Mouse (Mus musculus) intestine, postnatal 0 days (tissue): ENCODE measurements at regions not wholly inside any gene's neighbourhood (a gene's known extent, or its start where the extent isn't known, plus 50 kb on each side); places are given as distances from the start of the nearest gene placed in this dataset.

ENCODE experiments used
- ATAC-seq: fragments of 200-750 bp; cut with Nextera tagmentation; 2 replicates; pipeline ENCODE4 v1.8.0; 2017; ENCODE audit warnings: mild to moderate bottlenecking, moderate TSS enrichment, moderate library complexity
- H3K27ac ChIP-seq: fragments of 300-500 bp; sonication (generic); 2 replicates; pipeline ENCODE4 v1.5.1; 2014; ENCODE audit warnings: mild to moderate bottlenecking, low read depth, low read length, moderate library complexity
- H3K27me3 ChIP-seq: fragments of 300-500 bp; sonication (generic); replicated peaks from 2 replicates; pipeline ENCODE4 v1.6.1; 2014; ENCODE audit warnings: low read length, mixed read lengths; ENCODE audit not compliant: control insufficient read depth, insufficient read depth
- H3K36me3 ChIP-seq: fragments of 300-500 bp; sonication (generic); 2 replicates; pipeline ENCODE4 v1.6.1; 2014; ENCODE audit warnings: mild to moderate bottlenecking, moderate library complexity; ENCODE audit not compliant: control insufficient read depth, insufficient read depth
- H3K4me1 ChIP-seq: fragments of 300-500 bp; sonication (generic); replicated peaks from 2 replicates; pipeline ENCODE4 v1.6.1; 2014; ENCODE audit warnings: antibody characterized with exemption, low read length, mixed read lengths; ENCODE audit not compliant: control insufficient read depth, insufficient read depth
- H3K4me2 ChIP-seq: fragments of 300-500 bp; sonication (generic); replicated peaks from 2 replicates; pipeline ENCODE4 v1.6.1; 2014; ENCODE audit warnings: low read depth, mild to moderate bottlenecking, moderate library complexity
- H3K4me3 ChIP-seq: fragments of 300-500 bp; sonication (generic); 2 replicates; pipeline ENCODE4 v1.5.1; 2014; ENCODE audit warnings: low read depth, low read length
- H3K9ac ChIP-seq: fragments of 300-500 bp; sonication (generic); 2 replicates; pipeline ENCODE4 v1.6.1; 2014; ENCODE audit warnings: mild to moderate bottlenecking, low read depth, low read length
- H3K9me3 ChIP-seq: fragments of 300-500 bp; sonication (generic); 2 replicates; pipeline ENCODE4 v1.6.1; 2016; ENCODE audit warnings: mixed run types; ENCODE audit not compliant: control insufficient read depth
- CTCF ChIP-seq: sonication (generic); IDR thresholded peaks from 2 replicates; pipeline ENCODE4 v1.5.1; 2016; ENCODE audit warnings: low read depth, mild to moderate bottlenecking, control low read depth, antibody characterized with exemption, moderate library complexity
- WGBS: fragments of 180-500 bp; shearing (Covaris S2); extraction: QIAGEN DNeasy Blood & Tissue Kit; methylation state at CpG from one replicate; pipeline ENCODE4 v1.1.7; 2014; 5-methylcytosine and 5-hydroxymethylcytosine counted together

- Histone ChIP-seq H3K4me1 (no peaks in the 10 kb centered on the region), H3K36me3 (no peaks in the 10 kb centered on the region), H3K4me2 (no peak overlapping the region), H3K9me3 (no peaks in the 10 kb centered on the region), H3K27ac (no peak overlapping the region), H3K27me3 (no peaks in the 10 kb centered on the region), H3K4me3 (no peak overlapping the region), H3K9ac (no peak overlapping the region)
- ATAC-seq: no peak
- WGBS: 80% methylated on average over 13 of the region's 13 CpGs
- TF ChIP-seq CTCF: no peak
Observed at GRCm38 (mm10) chr16:78730583-78731501, 154.3 kb upstream of the D16Ertd472e start.

- H3K36me3 ChIP-seq: no peaks in the 10 kb centered on the region
- H3K4me1 ChIP-seq: no peaks in the 10 kb centered on the region
- no peak overlapping the region for H3K9ac ChIP-seq
- no peak overlapping the region for H3K4me2 ChIP-seq
- H3K4me3 ChIP-seq: no peak overlapping the region
- ATAC-seq: no peak
- TF ChIP-seq CTCF: no peak
- no peaks in the 10 kb centered on the region for H3K27me3 ChIP-seq
- H3K9me3 ChIP-seq: no peaks in the 10 kb centered on the region
- H3K27ac ChIP-seq: no peak overlapping the region
- WGBS: 84% methylated on average over 2 of the region's 2 CpGs
Observed at GRCm38 (mm10) chr16:78725541-78725940, 149.0 kb upstream of the D16Ertd472e start.

GRCm38 (mm10) chr16:78709943-78710342 lies 133.4 kb upstream of the D16Ertd472e start:
- no peaks in the 10 kb centered on the region for H3K4me1 ChIP-seq
- no peak overlapping the region for H3K27ac ChIP-seq
- H3K36me3 ChIP-seq: no peaks in the 10 kb centered on the region
- H3K4me2 ChIP-seq: no peak overlapping the region
- no peaks in the 10 kb centered on the region for H3K9me3 ChIP-seq
- no peak overlapping the region for H3K4me3 ChIP-seq
- no peak for TF ChIP-seq CTCF
- H3K27me3 ChIP-seq: no peaks in the 10 kb centered on the region
- WGBS: 82% methylated on average over 7 of the region's 7 CpGs
- no peak for ATAC-seq
- no peak overlapping the region for H3K9ac ChIP-seq

GRCm38 (mm10) chr16:78707566-78707965 lies 131.1 kb upstream of the D16Ertd472e start:
- WGBS: 81% methylated on average over 4 of the region's 4 CpGs
- Histone ChIP-seq H3K9me3 (no peaks in the 10 kb centered on the region), H3K27ac (no peak overlapping the region), H3K4me2 (no peak overlapping the region), H3K4me3 (no peak overlapping the region), H3K9ac (no peak overlapping the region), H3K4me1 (no peaks in the 10 kb centered on the region), H3K36me3 (no peaks in the 10 kb centered on the region), H3K27me3 (no peaks in the 10 kb centered on the region)
- TF ChIP-seq CTCF: no peak
- ATAC-seq: no peak

- no peak overlapping the region for H3K9ac ChIP-seq
- no peak overlapping the region for H3K4me3 ChIP-seq
- H3K9me3 ChIP-seq: no peaks in the 10 kb centered on the region
- H3K36me3 ChIP-seq: no peaks in the 10 kb centered on the region
- H3K4me1 ChIP-seq: no peaks in the 10 kb centered on the region
- ATAC-seq: no peak
- WGBS: 90% methylated on average over 7 of the region's 7 CpGs
- no peak overlapping the region for H3K4me2 ChIP-seq
- no peak overlapping the region for H3K27ac ChIP-seq
- no peak for TF ChIP-seq CTCF
- no peaks in the 10 kb centered on the region for H3K27me3 ChIP-seq
Observed at GRCm38 (mm10) chr16:78707165-78707564, 130.7 kb upstream of the D16Ertd472e start.

GRCm38 (mm10) chr16:78697514-78698209 lies 121.2 kb upstream of the D16Ertd472e start:
- H3K36me3 ChIP-seq: no peaks in the 10 kb centered on the region
- no peaks in the 10 kb centered on the region for H3K27me3 ChIP-seq
- H3K9ac ChIP-seq: no peak overlapping the region
- no peak overlapping the region for H3K27ac ChIP-seq
- 52% methylated on average over 3 of the region's 3 CpGs for WGBS
- H3K4me3 ChIP-seq: no peak overlapping the region
- no peak for ATAC-seq
- no peaks in the 10 kb centered on the region for H3K4me1 ChIP-seq
- no peak for TF ChIP-seq CTCF
- H3K9me3 ChIP-seq: no peaks in the 10 kb centered on the region
- no peak overlapping the region for H3K4me2 ChIP-seq
